Mouse (Mus musculus) small intestine, adult 2 months (tissue): Measurements from ENCODE around the gene Asgr2.

ENCODE experiments used
- CTCF ChIP-seq: fragments of 200-500 bp; IDR thresholded peaks from 2 replicates; pipeline ENCODE4 v1.5.1; 2012; ENCODE audit warnings: low read depth, mild to moderate bottlenecking, control low read depth, inconsistent platforms, low read length, moderate library complexity, mixed read lengths; ENCODE audit not compliant: insufficient replicate concordance, insufficient read length; ENCODE audit errors: extremely low read depth
- POLR2A ChIP-seq: fragments of 200-500 bp; IDR thresholded peaks from 2 replicates; pipeline ENCODE4 v1.6.1; 2012; ENCODE audit warnings: low read depth, mild to moderate bottlenecking, control low read depth, inconsistent platforms, low read length, moderate library complexity

DNA sequence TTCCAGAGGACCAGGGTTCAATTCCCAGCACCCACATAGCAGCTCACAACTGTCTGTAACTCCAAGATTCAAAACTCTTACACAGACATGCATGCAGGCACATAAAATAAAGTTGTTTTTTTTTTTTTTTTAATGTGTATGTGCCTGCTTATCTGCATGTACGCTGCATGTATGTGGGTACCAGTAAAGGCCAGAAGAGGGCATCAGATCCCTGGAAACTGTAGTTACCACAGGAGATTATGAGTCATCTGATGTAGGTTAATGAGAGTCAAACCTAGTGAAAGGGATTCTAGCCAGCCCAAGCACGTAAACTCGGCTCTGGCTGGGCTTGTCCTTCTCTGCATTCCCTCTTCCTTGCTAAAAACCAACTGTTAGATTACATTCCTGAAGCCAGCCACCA is 58.6 kb downstream of the Asgr2 start:
- TF ChIP-seq POLR2A: no peak
- no peak for TF ChIP-seq CTCF
